Mouse (Mus musculus) urinary bladder, adult 18-20 months (tissue): Measurements from ENCODE around the gene Gm20721.
"Not testable (repeated sequence)": the region's sequence is repeated elsewhere in the genome, so short reads cannot be mapped to it uniquely, and the experiment has no call there.

Source experiments
- DNase-seq, 2 experiments: peaks; one replicate each; pipeline ENCODE4 v3.0.0; 2022; ENCODE audit warnings: low spot score in 2 of 2, mixed read lengths in 2 of 2

Gm20721 gene

GRCm38 (mm10) chr2:174330616-174331191, 15.8 kb downstream of the Gm20721 start:
- peak; percentile 62 to 65 for DNase-seq

DNA sequence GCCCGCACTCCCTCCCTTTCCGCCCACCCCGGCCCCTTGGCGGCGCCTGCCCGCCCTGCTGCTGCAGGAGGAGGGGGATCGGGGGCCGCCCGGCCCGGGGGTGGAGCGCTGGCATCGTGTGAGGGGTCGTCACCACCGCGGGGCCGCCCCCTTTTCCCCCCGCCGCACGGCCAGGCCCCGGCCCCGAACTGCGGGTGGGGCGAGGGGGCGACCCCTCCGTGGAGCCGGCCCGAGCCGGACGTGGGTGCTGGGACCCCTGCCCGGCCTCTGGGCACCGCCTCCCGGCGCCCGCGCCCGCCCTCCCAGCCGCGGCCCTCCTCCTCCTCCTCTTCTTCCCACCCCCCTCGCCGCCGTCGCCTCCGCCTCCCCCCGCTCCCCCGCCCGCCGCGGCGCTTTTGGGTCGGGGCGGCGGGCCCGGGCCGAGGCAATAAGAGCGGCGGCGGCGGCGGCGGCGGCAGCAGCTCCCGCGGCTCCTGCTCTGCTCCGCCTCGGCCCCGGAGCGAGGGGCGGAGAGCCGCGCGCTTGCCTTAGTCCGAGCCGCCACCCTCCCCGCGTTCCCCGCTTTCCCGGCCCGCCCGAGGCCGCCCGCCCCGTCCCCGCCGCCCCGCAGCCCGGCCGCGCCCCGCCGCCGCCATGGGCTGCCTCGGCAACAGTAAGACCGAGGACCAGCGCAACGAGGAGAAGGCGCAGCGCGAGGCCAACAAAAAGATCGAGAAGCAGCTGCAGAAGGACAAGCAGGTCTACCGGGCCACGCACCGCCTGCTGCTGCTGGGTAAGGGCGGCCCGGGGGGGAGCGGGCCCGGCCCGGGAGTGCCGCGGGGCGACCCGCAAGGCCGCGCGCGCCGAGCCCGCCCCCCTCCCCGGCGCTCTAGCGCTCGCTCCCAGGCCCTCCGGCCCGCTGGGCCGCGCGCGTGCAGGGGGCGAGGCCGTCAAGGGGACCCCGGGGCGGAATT, 16.6 kb downstream of the Gm20721 start:
- DNase-seq, result peak; percentile 74 to 76

GRCm38 (mm10) chr2:174328926-174329662, 17.4 kb downstream of the Gm20721 start:
- peak; percentile 16 to 43 for DNase-seq

DNA sequence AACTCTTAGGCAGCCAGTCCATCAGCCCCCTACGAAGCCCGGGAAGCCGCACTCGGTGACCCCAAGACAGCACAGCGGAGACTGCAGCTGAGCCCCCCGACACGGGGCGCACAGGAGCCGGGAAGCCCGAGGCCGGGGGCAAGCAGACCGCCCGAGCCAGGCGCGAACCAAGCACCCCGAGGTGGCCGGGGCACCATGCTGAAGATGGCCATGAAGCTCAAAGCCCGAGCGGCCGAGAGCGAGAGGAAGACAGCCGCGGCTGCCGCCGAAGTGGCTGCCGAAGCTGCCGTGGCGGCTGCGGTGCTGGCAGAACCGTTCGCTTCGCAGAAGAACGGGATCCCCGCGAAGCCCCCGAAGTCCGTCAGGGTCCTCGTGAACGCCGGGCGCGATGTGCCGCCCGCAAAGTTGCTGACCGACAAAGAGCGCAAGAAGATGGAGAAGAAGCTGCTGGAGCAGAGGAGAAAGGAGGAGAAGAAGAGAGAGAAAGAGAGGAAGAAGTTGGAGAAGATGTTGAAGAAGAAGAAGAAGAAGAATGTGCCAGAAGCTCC, 18.1 kb downstream of the Gm20721 start:
- no peak for DNase-seq

- DNase-seq, result peak; percentile 43 to 55
Measured at GRCm38 (mm10) chr2:174327295-174327981, 19.1 kb downstream of the Gm20721 start.

GRCm38 (mm10) chr2:174326481-174326880, 20.0 kb downstream of the Gm20721 start:
- no peak for DNase-seq

- no peak for DNase-seq
Measured at GRCm38 (mm10) chr2:174325989-174326388, 20.5 kb downstream of the Gm20721 start.

DNA sequence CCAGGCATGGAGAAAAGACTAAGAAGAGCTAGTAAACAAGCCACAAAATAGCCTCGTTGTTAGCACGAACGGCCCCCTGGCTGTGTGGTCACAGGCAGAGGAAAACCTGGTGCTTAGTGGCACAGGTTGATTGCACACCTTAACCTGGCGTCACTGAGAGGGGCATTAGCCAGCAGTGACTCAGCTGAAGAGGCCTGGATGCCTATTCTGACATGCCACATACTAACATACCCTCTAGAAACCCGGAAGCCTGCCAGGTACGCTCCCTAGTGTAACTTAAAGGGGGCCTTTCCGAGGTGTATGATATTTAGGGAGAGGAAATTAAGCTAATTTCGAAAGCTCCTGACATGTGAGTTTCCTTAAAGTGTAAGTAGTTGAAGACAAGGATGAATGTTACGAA, 29.9 kb downstream of the Gm20721 start:
- no peak for DNase-seq

- not testable (repeated sequence) for DNase-seq
Measured at GRCm38 (mm10) chr2:174315445-174315844, 31.1 kb downstream of the Gm20721 start.

GRCm38 (mm10) chr2:174312661-174313060, 33.9 kb downstream of the Gm20721 start:
- DNase-seq, result no peak

DNA sequence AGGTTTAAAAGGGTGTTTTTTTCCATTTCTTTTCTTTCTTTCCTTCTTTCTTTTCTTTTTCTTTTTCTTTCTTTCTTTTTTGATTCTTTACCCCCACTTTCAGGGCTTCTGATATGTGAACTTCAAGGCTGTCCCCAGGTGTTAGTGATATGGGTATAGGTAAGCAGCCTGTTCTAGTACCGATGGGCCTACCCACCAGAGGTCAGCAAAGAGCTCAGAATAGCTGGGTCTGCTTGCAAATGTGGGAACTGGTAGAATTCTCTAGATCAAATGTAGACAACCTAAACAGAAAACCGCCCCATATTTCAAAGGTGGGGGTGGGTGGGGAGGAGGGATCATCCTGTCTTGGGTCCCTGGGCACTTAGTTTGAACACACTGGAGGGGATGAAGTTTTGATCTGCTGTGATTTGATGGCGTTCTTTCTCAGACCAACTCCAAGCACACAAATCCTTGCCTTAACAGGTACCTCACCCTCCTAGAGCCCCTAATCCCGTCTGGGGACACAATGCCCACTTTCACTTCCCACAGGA, 34.3 kb downstream of the Gm20721 start:
- peak; percentile 59 to 77 for DNase-seq

DNA sequence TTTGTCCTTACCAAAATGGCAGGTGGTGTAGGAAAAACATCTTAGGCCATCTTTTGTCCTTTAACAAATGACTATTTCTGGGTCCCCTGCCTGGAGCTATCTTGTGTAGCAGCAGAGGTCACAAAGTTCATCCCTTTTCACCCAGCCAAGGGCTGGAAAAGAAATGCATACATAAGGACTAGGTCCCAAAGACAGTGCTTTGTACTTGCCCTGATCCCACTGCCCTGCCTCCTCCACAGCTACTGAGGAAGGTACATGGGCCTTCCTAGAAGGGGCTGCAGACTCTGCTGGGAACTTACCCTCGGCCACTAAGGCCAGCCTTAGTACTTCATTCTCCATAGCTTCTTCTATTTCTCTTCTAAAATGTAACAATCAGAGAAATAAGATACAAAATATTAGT, 34.9 kb downstream of the Gm20721 start:
- no peak for DNase-seq

- DNase-seq, result peak in 1 of 2 experiments; percentile 35
Measured at GRCm38 (mm10) chr2:174310913-174311514, 35.5 kb downstream of the Gm20721 start.

GRCm38 (mm10) chr2:174307903-174308302, 38.6 kb downstream of the Gm20721 start:
- DNase-seq, result no peak

DNA sequence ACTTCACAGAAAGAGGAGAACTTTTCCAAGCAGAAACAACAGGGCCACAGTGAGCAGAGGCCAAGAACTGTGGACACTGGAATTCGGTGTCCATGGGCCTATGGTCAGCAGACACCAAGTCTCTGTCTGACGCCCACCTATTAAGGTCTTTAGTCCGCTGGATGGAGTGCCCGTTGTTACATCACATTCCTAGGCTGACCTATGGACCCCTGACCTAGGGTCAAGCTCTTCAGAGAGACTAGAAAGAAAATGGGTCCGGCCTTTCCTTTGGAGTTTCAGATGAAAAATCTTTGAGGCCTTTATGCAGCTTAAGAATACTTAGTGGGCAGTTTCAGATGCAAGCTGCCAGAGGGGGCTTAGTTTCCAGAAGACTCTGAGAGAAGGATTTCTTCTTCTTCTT, 40.9 kb downstream of the Gm20721 start:
- no peak for DNase-seq

- no peak for DNase-seq
Measured at GRCm38 (mm10) chr2:174302526-174302925, 44.0 kb downstream of the Gm20721 start.

- no peak for DNase-seq
Measured at GRCm38 (mm10) chr2:174300666-174301065, 45.8 kb downstream of the Gm20721 start.

DNA sequence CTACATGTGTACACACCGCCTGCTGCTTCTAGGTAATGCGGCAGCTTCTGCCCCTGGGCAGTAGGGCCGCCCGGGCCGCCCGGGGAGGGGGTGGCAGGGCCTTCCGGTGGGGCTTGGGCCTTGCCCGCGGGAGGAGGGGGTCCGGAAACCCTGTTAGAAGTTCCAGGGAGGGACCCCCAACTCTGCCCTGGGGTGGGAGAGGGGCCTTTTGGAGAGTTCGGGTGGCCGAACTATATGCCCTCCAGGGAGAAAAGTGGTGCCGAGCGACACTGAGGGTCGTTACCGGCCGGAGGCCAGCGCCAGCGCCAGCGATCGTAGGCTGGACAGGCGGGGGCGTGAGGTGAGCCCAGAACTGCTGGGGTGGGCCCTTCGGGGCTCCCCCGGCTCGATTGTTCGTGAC, 46.3 kb downstream of the Gm20721 start:
- no peak for DNase-seq

- DNase-seq, result no peak
Measured at GRCm38 (mm10) chr2:174299771-174300160, 46.7 kb downstream of the Gm20721 start.

DNA sequence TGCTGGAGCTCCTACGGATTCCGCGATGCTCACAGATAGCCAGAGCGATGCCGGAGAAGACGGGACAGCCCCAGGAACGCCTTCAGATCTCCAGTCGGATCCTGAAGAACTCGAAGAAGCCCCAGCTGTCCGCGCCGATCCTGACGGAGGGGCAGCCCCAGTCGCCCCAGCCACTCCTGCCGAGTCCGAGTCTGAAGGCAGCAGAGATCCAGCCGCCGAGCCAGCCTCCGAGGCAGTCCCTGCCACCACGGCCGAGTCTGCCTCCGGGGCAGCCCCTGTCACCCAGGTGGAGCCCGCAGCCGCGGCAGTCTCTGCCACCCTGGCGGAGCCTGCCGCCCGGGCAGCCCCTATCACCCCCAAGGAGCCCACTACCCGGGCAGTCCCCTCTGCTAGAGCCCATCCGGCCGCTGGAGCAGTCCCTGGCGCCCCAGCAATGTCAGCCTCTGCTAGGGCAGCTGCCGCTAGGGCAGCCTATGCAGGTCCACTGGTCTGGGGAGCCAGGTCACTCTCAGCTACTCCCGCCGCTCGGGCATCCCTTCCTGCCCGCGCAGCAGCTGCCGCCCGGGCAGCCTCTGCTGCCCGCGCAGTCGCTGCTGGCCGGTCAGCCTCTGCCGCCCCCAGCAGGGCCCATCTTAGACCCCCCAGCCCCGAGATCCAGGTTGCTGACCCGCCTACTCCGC, 47.3 kb downstream of the Gm20721 start:
- no peak for DNase-seq
